Mouse (Mus musculus): ENCODE measurements around the gene Polg. TPM values are rescaled to one million over a fixed set of nuclear protein-coding genes. Genes with fewer than 3 reads are reported as not detected.

The Polg gene
- polyA plus RNA-seq, 1 experiment, result 37.8 TPM

- H3ac ChIP-seq (ENCODE audit: control insufficient read depth, insufficient read length, low read depth), result no peak overlapping the region
- TF ChIP-seq CTCF (IDR thresholded peaks at IDR 0.05; ENCODE audit: control insufficient read depth, insufficient read depth, insufficient read length) (no peak), MYOG (IDR thresholded peaks at IDR 0.05; ENCODE audit: control insufficient read depth, extremely low read depth, insufficient read length) (no peak), FOSL1 (IDR thresholded peaks at IDR 0.05; ENCODE audit: insufficient read depth, low read length, poor library complexity, severe bottlenecking) (no peak), MAX (IDR thresholded peaks at IDR 0.05) (no peak), USF1 (IDR thresholded peaks at IDR 0.05; ENCODE audit: low read depth) (no peak), CEBPB (IDR thresholded peaks at IDR 0.05; ENCODE audit: low read depth) (no peak), MYOD1 (IDR thresholded peaks at IDR 0.05; ENCODE audit: control insufficient read depth, insufficient read length, low read depth) (no peak)
- no peaks in the 10 kb centered on the region for H3K36me3 ChIP-seq (ENCODE audit: control insufficient read depth, insufficient read depth)
- no peaks in the 10 kb centered on the region for H3K79me2 ChIP-seq (ENCODE audit: control insufficient read depth, insufficient read depth)
- peaks cover 96% of the 10 kb centered on the region for H3K27me3 ChIP-seq (ENCODE audit: control insufficient read depth, insufficient read depth, insufficient read length)
- no peaks in the 10 kb centered on the region for H3K79me3 ChIP-seq (ENCODE audit: low read depth)
- no peak overlapping the region for H3K4me3 ChIP-seq (ENCODE audit: insufficient read depth, poor library complexity, severe bottlenecking)
Observed at GRCm38 (mm10) chr7:79505376-79505775, 39.2 kb upstream of the Polg start.

DNA sequence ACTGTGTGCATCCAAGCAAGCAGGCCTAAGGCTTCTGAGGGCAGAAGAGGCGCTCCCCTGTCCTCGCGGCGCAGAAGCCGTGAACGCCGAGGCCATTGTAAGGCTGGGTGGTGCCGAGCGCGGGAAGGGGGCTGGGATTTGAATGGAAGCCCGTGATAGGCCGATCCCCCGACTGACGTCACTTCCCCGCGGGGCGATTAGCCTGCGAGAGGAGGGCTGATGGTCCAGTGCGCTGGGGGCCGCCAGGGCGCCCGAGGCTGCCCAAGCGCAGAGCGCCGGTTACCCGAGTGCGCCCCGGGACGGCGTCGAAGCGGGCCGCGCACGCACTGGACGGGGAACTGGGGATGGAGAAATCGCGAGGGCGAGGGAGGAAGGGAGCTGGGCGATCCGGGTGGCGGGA is 38.6 kb upstream of the Polg start:
- Histone ChIP-seq H3K79me3 (ENCODE audit: low read depth) (no peaks in the 10 kb centered on the region), H3K36me3 (ENCODE audit: control insufficient read depth, insufficient read depth) (no peaks in the 10 kb centered on the region), H3K4me3 (ENCODE audit: insufficient read depth, poor library complexity, severe bottlenecking) (no peak overlapping the region), H3K27me3 (ENCODE audit: control insufficient read depth, insufficient read depth, insufficient read length) (peaks cover 97% of the 10 kb centered on the region), H3K79me2 (ENCODE audit: control insufficient read depth, insufficient read depth) (no peaks in the 10 kb centered on the region), H3ac (ENCODE audit: control insufficient read depth, insufficient read length, low read depth) (no peak overlapping the region)
- TF ChIP-seq CEBPB (IDR thresholded peaks at IDR 0.05; ENCODE audit: low read depth), result no peak

GRCm38 (mm10) chr7:79503656-79504250 is 37.6 kb upstream of the Polg start:
- Histone ChIP-seq H3K36me3 (ENCODE audit: control insufficient read depth, insufficient read depth) (no peaks in the 10 kb centered on the region), H3K79me3 (ENCODE audit: low read depth) (no peaks in the 10 kb centered on the region), H3K27me3 (ENCODE audit: control insufficient read depth, insufficient read depth, insufficient read length) (peaks cover 98% of the 10 kb centered on the region), H3K4me3 (ENCODE audit: insufficient read depth, poor library complexity, severe bottlenecking) (no peak overlapping the region), H3ac (ENCODE audit: control insufficient read depth, insufficient read length, low read depth) (no peak overlapping the region), H3K79me2 (ENCODE audit: control insufficient read depth, insufficient read depth) (no peaks in the 10 kb centered on the region)
- TF ChIP-seq CTCF (IDR thresholded peaks at IDR 0.05; ENCODE audit: control insufficient read depth, insufficient read depth, insufficient read length) (no peak), MYOG (IDR thresholded peaks at IDR 0.05; ENCODE audit: control insufficient read depth, extremely low read depth, insufficient read length) (no peak), MAX (IDR thresholded peaks at IDR 0.05) (no peak), MYOD1 (IDR thresholded peaks at IDR 0.05; ENCODE audit: control insufficient read depth, insufficient read length, low read depth) (no peak), FOSL1 (IDR thresholded peaks at IDR 0.05; ENCODE audit: insufficient read depth, low read length, poor library complexity, severe bottlenecking) (no peak), USF1 (IDR thresholded peaks at IDR 0.05; ENCODE audit: low read depth) (no peak), CEBPB (IDR thresholded peaks at IDR 0.05; ENCODE audit: low read depth) (no peak)

DNA sequence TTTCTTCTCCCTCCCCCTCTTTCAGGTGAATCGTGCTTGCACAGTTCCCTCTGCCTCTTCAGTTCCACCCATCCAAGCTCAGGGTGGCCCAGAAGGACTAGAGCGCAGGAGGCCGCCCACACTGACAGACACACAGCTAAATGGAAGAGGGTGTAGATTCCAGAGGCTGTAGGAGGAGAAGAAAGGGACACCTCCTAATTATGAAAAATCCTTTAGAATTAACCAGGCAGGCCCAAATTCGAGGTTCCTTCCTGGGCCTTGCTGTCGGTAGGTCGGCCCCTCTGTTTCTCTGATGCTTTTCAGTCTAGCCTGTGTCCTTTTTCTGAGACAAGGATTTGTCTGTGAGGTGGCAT is 36.9 kb upstream of the Polg start:
- TF ChIP-seq FOSL1 (IDR thresholded peaks at IDR 0.05; ENCODE audit: insufficient read depth, low read length, poor library complexity, severe bottlenecking), result no peak
- Histone ChIP-seq H3K79me3 (ENCODE audit: low read depth) (no peaks in the 10 kb centered on the region), H3K36me3 (ENCODE audit: control insufficient read depth, insufficient read depth) (no peaks in the 10 kb centered on the region), H3K79me2 (ENCODE audit: control insufficient read depth, insufficient read depth) (no peaks in the 10 kb centered on the region), H3K27me3 (ENCODE audit: control insufficient read depth, insufficient read depth, insufficient read length) (peaks cover 95% of the 10 kb centered on the region), H3K4me3 (ENCODE audit: insufficient read depth, poor library complexity, severe bottlenecking) (no peak overlapping the region), H3ac (ENCODE audit: control insufficient read depth, insufficient read length, low read depth) (no peak overlapping the region)

DNA sequence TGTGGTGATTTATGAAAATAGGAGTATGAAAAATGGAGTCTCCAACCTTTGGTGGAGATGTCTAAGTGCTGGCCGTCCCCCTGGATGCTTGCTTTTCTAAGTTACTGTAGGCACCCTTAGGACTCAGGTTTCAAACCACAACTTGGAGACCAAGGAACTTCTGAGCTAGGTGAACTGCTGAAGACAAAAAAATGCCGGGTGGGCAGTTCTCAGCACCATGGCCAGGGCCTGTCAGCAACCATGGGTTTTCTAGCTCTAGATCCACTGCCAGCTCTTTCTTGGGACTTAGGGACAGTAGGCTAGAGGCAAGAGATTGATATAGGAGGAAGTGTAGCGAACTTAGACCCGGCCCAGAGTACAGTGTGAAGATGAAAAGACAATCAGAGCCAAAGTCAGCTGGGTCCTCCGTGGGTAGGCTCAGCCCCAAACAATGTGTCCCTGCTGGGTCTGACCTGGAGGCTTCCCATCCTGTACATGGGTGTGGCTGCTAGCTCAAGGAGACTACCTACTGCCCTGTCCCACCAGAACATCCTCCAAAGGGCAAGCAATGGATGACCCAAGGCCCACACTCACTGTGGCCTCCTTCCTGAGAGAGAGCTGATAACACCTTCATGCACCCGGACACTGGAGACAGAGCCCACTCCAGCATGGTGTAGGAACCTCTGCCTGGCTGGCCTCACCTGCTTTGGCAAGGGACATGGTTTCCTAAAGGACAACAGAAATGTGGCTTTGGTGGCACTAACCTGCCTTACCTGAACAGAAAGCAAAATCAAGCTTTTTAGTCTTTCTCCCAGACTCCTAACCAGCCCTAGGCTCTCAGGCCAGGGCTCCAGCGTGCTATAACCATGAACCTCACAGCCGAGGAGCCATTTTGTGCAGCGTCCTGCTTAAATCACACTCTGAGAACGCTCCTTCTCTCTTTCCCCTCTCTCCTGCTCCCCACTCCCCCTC is 36.3 kb upstream of the Polg start:
- H3K79me2 ChIP-seq (ENCODE audit: control insufficient read depth, insufficient read depth), result no peaks in the 10 kb centered on the region
- H3K4me3 ChIP-seq (ENCODE audit: insufficient read depth, poor library complexity, severe bottlenecking), result no peak overlapping the region
- H3K36me3 ChIP-seq (ENCODE audit: control insufficient read depth, insufficient read depth), result no peaks in the 10 kb centered on the region
- no peaks in the 10 kb centered on the region for H3K79me3 ChIP-seq (ENCODE audit: low read depth)
- no peak overlapping the region for H3ac ChIP-seq (ENCODE audit: control insufficient read depth, insufficient read length, low read depth)
- H3K27me3 ChIP-seq (ENCODE audit: control insufficient read depth, insufficient read depth, insufficient read length), result peaks cover 95% of the 10 kb centered on the region
- no peak for TF ChIP-seq MAX (IDR thresholded peaks at IDR 0.05)
- TF ChIP-seq MYOG (IDR thresholded peaks at IDR 0.05; ENCODE audit: control insufficient read depth, extremely low read depth, insufficient read length), result no peak
- no peak for TF ChIP-seq CTCF (IDR thresholded peaks at IDR 0.05; ENCODE audit: control insufficient read depth, insufficient read depth, insufficient read length)
- no peak for TF ChIP-seq USF1 (IDR thresholded peaks at IDR 0.05; ENCODE audit: low read depth)
- no peak for TF ChIP-seq MYOD1 (IDR thresholded peaks at IDR 0.05; ENCODE audit: control insufficient read depth, insufficient read length, low read depth)
- TF ChIP-seq CEBPB (IDR thresholded peaks at IDR 0.05; ENCODE audit: low read depth), result no peak
- no peak for TF ChIP-seq FOSL1 (IDR thresholded peaks at IDR 0.05; ENCODE audit: insufficient read depth, low read length, poor library complexity, severe bottlenecking)

- no peak overlapping the region for H3ac ChIP-seq (ENCODE audit: control insufficient read depth, insufficient read length, low read depth)
- no peaks in the 10 kb centered on the region for H3K79me2 ChIP-seq (ENCODE audit: control insufficient read depth, insufficient read depth)
- H3K79me3 ChIP-seq (ENCODE audit: low read depth), result no peaks in the 10 kb centered on the region
- no peaks in the 10 kb centered on the region for H3K36me3 ChIP-seq (ENCODE audit: control insufficient read depth, insufficient read depth)
- peaks cover 95% of the 10 kb centered on the region for H3K27me3 ChIP-seq (ENCODE audit: control insufficient read depth, insufficient read depth, insufficient read length)
- no peak overlapping the region for H3K4me3 ChIP-seq (ENCODE audit: insufficient read depth, poor library complexity, severe bottlenecking)
- TF ChIP-seq USF1 (IDR thresholded peaks at IDR 0.05; ENCODE audit: low read depth) (no peak), CEBPB (IDR thresholded peaks at IDR 0.05; ENCODE audit: low read depth) (no peak), MAX (IDR thresholded peaks at IDR 0.05) (no peak), MYOG (IDR thresholded peaks at IDR 0.05; ENCODE audit: control insufficient read depth, extremely low read depth, insufficient read length) (no peak), CTCF (IDR thresholded peaks at IDR 0.05; ENCODE audit: control insufficient read depth, insufficient read depth, insufficient read length) (no peak), MYOD1 (IDR thresholded peaks at IDR 0.05; ENCODE audit: control insufficient read depth, insufficient read length, low read depth) (no peak), FOSL1 (IDR thresholded peaks at IDR 0.05; ENCODE audit: insufficient read depth, low read length, poor library complexity, severe bottlenecking) (no peak)
Observed at GRCm38 (mm10) chr7:79501581-79502031, 35.4 kb upstream of the Polg start.
